Mouse (Mus musculus) gastrocnemius, adult 8-10 months (tissue): Measurements from ENCODE around the gene Fosl1. TPM values are rescaled to one million over a fixed set of nuclear protein-coding genes. Genes with fewer than 3 reads are reported as not detected.
"Not testable (repeated sequence)": the region's sequence is repeated elsewhere in the genome, so short reads cannot be mapped to it uniquely, and the experiment has no call there.

Experiments used
- DNase-seq, 2 experiments: peaks; one replicate each; pipeline ENCODE4 v3.0.0; 2022; ENCODE audit warnings: low spot score in 2 of 2
- total RNA-seq, 4 experiments: library from RNA; stranded (reverse); gene quantifications; 2 replicates each; pipeline ENCODE4 v1.2.4; 2022

Gene Fosl1
- not detected for total RNA-seq

DNA sequence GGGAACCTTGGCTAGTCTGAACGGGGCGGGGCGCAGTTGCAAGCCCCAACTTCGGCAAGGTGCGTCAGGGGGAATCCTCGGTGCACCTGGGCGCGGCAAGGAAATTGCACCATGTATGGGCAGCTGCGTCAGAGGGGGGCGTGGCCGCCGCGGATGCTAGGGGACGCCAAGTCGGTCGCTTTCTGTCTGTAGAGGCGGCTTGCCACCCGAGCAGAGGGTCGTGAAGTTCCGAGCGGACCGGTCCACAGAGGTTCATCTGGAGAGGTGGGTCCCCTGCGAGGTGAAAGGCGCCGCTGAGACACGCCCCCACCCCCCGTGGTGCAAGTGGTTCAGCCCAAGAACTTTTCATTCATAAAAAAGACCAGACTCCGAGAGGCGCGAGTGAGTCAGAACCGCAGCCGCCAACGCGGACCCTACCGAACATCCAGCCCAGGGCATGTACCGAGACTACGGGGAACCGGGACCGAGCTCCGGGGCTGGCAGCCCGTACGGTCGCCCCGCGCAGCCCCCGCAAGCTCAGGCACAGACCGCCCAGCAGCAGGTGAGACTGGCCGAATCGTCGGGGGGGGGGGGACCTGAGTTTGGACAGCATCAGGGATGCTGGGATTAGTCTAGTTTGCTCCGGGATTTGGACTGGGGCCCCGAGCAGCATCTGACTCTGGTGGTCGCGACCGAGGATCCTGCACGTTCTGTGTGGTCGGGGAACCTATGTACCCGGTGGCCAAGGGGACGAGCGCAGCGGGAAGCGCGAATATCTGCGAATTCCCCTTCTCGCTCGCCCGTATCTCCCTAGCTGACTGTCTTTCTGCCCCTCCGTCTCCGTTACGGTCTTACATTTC, at the start of gene Fosl1:
Gene Fosl1, plus strand, starts transcription at position 33 of the 839 bp plus-strand sequence.
- DNase-seq, result peak in 1 of 2 experiments; percentile 46

DNA sequence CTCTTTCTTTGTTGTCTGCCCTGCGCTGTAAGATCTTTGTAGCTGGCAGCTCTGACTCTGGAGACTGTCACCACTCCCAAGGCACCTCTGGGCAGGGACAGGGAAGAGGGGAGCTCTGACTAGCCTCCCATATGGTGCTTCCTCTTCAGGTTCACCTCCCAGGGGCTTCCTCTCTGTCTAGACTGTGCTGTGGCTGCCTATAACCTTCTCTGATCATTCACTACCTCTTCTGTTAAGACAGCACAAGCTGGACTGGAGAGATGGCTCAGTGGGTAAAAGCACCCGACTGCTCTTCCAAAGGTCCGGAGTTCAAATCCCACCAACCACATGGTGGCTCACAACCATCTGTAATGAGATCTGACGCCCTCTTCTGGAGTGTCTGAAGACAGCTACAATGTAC, 46.3 kb upstream of the Fosl1 start:
- DNase-seq, result not testable (repeated sequence)

DNA sequence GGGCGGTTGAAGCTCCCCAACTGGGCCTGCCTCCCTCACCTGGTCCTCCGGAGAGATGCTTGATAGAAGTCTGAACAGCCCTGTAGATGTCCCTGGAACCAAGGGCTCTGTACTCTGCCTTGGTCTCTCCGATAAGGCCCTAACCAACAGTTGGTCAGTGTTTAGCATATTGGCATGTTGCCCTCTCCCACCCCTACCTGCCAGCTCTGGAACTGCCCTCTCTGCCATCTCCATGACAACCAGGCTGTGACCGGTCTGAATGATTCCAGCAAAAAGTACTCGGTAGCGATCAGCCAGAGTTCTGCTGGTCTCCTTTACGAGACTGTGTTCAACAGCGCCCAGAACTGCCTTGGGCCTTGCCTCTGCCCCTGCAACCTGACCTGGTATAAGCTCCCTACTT, 45.1 kb upstream of the Fosl1 start, which contains the start of gene Tsga10ip:
Gene Tsga10ip, minus strand, starts transcription at position 234 of the 400 bp plus-strand sequence.
- DNase-seq, result no peak

DNA sequence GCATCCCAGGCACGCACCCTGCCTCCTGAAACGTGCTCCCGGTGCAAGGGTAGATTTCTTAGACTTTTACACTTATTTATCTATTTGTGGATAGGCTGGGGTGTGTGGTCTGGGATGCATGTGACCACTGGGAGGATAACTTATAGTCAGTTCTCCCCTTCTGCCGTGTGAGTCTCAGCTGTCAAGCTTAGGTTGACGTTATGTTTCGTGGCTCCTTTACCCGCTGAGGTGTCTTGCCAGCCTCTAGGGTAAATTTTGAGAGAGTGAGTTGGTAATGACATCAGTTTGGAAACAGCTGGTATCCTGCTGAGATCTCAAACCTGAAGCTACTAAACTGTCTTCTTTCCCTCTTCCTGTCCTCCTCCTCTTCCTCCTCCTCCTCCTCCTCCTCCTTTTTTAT, 41.4 kb upstream of the Fosl1 start:
- no peak for DNase-seq

DNA sequence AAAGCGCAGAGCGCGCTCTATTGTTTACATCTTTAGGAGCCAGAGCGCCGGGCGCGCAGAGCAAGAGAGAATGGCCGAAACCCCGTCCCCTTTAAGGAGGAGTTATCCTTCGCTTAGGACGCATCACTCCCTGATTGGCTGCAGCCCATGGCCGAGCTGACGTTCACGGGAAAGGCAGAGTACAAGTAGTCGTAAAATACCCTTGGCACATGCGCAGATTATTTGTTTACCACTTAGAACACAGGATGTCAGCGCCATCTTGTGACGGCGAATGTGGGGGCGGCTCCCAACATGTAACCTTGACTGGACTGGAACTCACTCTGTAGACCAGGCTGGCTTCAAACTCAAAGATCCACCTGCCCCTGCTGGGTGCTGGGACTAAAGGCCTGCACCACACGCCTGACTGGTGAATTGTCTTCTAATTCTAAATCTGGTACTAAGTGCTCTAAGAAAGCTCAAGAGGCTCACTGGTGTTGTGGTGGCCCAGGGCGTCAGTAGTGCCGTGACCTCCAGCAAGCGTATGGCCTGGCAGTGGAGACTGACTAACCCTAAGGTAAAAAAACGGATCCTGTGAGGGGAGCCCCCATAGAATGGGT, 40.7 kb upstream of the Fosl1 start:
- DNase-seq, result peak in 1 of 2 experiments; percentile 59

- peak; percentile 60 to 70 for DNase-seq
These were observed 40.2 kb upstream of the Fosl1 start for GRCm38 (mm10) chr19:5407133-5407532.

DNA sequence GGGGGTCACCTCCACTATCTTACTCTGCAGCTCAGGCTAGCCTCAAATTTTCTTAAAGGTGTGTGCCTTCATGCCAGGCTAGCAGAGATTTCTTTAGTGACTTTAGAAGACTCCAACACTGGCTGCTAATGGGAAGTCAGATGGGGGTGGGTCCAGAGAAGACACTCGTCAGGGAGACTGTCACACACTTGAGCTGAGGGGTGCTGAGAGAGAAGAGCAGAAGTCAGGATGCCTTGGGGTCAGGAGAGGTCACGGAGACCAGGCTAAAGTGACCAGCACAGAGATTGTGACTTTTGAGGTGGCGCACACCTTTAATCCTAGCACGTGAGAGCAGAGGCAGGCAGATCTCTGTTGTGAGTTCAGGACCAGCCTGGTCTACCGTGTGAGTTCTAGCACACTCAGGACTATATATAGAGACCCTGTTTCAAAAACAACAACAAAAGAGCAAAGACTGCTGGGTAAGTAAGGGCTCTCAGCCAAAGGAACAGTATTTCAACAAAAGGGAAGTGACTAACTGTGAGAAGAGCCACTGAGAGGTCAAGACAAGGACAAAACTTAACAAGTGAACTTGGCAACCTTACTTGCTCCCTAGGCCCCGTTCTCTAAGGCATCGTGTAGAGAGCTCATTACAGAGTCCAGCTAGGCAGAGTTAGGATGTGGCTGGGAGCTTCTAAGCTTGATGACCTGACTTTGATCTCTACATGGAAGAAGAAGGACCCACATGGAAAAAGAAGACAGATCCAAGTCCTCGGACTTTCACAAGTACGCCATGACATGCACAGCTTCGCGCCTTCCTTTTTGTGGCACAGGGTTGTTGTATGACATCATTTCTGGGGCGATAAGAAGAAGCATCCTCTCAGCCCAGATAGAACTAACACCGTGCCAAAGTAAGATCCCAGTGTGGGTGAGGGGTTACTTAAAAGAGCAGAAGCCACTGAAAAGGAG, 39.0 kb upstream of the Fosl1 start:
- no peak for DNase-seq

GRCm38 (mm10) chr19:5409068-5409467, 38.3 kb upstream of the Fosl1 start:
- DNase-seq, result no peak

DNA sequence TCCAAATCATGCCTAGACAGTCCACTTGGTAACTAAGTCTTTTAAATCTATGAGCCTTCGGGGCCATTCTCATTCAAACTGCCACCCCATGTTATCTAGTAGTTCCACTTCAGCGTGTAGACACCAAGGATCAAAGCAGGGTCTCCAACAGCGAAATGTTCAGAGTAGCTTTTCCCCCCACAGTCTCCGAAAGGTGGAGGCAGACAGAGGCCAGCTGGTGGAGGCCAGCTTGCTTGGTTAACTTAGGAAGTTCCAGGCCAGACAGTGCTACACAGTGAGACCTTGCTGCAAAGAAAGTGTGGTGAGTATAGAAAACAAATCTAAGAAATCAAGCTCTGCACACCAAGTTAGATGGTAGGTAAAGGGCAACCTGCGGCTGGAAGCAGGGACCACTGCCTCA, 36.7 kb upstream of the Fosl1 start:
- no peak for DNase-seq

DNA sequence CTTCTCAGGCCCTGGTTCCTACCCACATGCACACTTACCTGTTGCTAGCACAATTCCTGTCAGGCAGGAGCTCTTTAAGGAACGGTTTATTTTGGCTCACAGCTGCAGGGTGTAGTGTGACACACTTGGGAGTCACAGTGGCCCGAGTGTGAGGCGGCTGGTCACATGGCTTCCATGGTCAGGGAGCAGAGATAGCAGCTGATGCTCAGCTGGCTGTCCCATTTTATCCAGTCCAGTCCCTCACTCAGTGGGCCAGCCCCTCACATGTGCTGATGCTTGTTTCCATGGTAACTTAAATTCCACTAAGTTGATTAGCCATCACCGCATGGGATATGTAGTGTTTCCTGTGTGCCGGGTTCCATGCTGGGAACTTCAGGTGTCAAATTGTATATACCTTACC, 35.4 kb upstream of the Fosl1 start:
- DNase-seq, result peak; percentile 49 to 62

- no peak for DNase-seq
These were observed 33.5 kb upstream of the Fosl1 start for GRCm38 (mm10) chr19:5413840-5414239.

DNA sequence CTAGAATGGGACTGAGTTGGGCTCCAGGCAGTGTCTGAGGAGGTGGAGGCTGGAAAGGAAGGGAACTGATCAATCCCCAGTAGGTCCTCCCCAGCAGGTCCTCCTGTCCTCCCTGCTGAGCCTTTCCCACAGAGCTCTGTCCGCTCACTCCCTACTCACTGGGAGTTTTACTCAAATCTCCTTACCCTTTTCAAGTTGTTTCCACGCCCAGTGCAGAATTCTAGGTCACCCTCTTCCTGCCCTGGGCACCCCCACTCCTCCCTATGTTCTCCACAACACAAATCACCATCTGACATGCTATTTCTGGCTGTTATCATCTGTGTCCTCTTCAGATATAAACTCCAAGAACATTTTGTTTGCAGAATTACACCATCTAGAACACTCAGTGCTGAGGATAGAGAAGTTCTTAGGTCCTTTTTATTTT, 32.8 kb upstream of the Fosl1 start:
- peak; percentile 50 to 51 for DNase-seq

DNA sequence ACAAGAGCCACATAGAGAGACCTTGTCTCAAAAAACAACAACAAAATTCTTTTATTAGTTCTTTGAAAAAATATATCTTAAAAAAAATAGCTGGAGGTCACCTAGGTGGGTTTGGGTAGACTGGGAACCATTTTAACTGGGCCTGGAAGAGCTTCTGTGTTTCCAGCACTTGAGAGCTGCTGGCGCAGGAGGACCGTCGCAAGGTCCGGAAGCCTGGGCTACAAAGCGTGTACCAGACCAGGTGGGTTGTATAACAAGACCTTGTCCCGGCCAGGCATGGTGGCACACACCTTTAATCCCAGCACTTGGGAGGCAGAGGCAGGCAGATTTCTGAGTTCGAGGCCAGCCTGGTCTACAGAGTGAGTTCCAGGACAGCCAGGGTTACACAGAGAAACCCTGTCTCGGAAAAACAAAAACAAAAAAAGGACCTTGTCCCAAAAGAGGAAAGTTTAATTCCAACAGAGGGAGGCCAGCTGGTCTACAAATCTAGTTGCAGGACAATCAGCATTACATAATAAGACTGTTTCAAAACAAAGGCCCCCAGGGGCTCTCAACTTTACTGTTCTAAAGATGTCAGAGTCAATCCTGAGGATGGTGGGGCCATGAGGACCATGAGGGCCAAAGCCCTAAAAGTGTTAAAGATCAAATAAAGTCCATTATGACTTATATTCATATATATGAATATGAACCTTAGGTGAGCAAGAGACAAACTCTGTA, 28.4 kb upstream of the Fosl1 start:
- DNase-seq, result no peak

GRCm38 (mm10) chr19:5419630-5420029, 27.7 kb upstream of the Fosl1 start:
- DNase-seq, result no peak

DNA sequence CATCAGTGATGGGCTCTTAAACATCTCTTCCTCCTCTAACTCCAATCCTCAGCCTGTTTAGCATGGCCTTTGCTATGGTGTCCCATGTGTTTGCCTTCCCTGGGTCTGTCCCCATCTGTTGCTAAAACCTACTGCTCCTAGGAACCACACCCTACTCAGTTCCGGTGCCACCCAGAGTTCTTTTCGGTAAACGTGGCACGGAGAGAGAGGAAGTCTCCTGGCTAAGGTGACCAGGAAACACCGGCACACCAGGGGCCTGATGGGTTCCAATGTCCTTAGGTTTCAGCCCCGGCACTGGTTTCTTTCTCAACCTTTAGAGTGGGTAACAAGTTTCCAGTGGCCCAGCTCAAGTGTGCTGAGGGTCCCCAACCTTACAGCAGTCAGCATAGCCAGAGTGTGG, 26.8 kb upstream of the Fosl1 start:
- DNase-seq, result no peak

DNA sequence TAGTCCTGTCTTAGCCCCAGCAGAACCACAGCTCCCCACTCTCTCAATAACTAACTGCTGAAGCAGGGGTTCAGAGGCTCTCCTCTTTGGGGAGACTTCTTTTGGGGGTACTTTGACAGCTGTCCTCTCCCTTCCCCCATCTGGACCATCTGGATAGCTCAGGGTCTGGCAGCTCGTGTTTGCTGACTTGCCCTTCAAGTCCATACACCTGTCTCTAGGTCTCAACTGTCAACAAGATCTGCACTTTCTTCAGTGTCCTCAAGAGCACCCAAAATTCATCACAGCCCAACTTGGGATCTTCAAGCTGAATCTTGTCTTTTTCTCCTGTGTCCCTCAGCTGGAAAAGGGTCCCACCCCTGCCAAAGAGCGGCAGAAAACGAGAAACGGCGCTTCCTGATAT, 25.6 kb upstream of the Fosl1 start:
- peak in 1 of 2 experiments; percentile 38 for DNase-seq

- peak in 1 of 2 experiments; percentile 22 for DNase-seq
These were observed 25.1 kb upstream of the Fosl1 start for GRCm38 (mm10) chr19:5422267-5422666.

DNA sequence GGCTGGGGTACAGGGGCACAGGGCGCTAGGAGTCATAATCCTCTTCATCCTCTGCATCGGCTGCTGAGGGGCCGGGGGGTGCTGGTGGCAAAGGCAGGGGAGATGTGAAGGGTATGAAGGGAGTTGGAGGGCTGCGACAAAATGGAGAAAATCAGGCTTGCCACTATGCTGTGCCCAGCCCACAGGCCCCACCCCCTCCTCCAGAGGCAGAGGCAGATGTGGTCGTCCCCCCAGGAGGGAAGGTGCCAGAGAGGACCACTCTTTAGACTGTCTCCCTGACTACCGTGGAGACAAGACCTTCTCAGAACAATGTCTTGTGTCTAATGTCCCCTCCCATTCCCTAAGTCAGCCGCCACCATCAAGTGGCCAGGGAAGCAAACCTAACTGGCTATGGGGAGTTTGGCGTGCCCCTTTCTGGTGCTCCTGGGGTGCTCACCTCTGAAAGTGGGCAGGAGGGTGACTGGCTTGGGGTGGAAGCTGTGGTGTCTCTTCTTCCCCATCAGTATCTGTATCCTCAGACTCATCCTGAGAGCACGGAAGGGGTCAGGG, 24.4 kb upstream of the Fosl1 start:
- DNase-seq, result peak in 1 of 2 experiments; percentile 4

DNA sequence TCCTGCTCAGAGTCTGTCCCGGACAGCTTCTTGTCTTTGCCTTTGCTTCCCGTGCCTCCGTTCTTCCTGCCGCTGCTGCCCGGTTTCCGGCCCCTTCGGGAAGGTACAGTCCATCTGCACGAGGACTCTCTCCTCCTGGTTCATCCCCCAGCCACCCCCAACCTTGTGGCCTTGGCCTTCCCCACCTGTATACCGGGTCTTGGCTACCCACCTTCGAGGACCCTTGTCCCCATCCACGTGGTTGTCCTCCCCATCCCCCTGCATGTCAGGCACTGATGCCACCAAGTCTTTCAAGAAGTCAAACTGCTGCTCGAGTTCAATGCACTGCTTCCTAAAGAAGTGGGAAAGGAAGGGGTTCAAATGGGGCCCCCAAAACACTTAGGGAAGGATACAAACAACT, 23.8 kb upstream of the Fosl1 start:
- DNase-seq, result no peak

- DNase-seq, result peak; percentile 59 to 76
These were observed 23.1 kb upstream of the Fosl1 start for GRCm38 (mm10) chr19:5424092-5424781.
